In the genomic region with DNA sequence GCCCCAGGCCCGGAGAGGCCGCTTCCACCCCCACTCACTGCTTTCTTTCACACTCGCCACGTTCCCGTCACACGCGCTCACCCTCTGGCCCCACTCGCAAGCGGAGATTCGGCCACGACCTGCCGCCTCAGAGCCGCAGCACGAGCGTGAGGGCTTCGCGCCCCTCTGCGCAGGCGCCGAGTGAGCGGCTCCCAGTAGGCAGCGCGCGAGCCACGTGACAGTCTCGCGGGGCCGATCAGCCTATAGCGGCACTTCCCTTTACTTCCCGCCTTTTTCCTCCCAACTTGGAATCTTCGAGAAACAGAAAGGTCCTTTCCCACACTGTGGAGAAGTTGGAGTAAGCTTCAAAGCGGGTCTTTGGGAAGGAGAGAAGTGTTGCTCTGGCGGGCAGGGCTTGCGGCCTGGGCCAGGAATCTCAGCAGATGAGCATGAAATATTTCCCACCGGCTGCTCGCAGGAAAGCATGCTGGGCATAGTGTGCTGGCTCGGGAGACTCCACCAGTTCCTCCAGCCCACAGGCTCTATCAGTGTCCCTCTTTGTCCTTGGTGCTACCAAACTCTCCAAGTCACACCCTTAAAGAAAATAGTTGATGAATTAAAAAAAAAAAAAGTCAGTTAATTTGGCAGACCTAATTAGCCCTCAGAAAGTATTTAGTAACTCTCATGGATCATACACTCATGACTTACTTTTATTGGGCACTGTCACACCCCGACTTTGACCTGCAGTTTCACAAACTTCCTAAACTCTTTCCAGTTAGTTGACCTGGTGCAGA, we compare ENCODE assay signal across 31 mouse cellular contexts. TPM values are rescaled to one million over a fixed set of nuclear protein-coding genes. Genes with fewer than 3 reads are reported as not detected.
DNase-seq lines count a peak whose midpoint lies in the region; ATAC-seq lines count a peak whose summit lies in the region.
"Had no signal": no experiment of that assay in that cellular context is flagged by ENCODE, and none has a peak within 500 bp of the region (broad histone marks: within the 10 kb centered on the region; RNA-seq: fewer than 3 reads in every experiment).

Gene Tex12 (minus strand): TSS at position 181 of the 773 bp plus-strand sequence.

- H3K27me3 ChIP-seq in intestine, embryonic 15.5 days (replicated peaks) = no peaks in the 10 kb centered on the region
- H3K27me3 ChIP-seq: limb, embryonic 15.5 days; neural tube, embryonic 15.5 days had no signal

- peak; percentile 88 for ATAC-seq in intestine, embryonic 15.5 days
- ATAC-seq: forebrain, embryonic 16.5 days; inflammation-experienced regulatory T-cells, adult 6 months; Patski had no signal

- H3K4me3 ChIP-seq in intestine, embryonic 15.5 days (replicated peaks) = no peak within 1 kb of the TSS
- H3K4me3 ChIP-seq: embryonic facial prominence, embryonic 10.5 days; limb, embryonic 15.5 days; midbrain, embryonic 10.5 days; neural tube, embryonic 15.5 days had no signal

- H3K36me3 ChIP-seq in intestine, embryonic 15.5 days = no peaks in the 10 kb centered on the region
- H3K36me3 ChIP-seq: embryonic facial prominence, embryonic 10.5 days; G1E; limb, embryonic 15.5 days; neural tube, embryonic 15.5 days had no signal

- intact Hi-C loops in heart, postnatal 36 days (cut with DNase I) = no loop called here

- peak; percentile 73 for DNase-seq in heart, adult 11 months
- DNase-seq in heart, postnatal 36 days = no peak
- peak; percentile 68 for DNase-seq in ES-CJ7 (ENCODE audit: low read depth, low spot score)
- peak; percentile 47 for DNase-seq in testis, postnatal 10 days (ENCODE audit: low spot score)
- no peak for DNase-seq in layer of hippocampus, adult 9-10 months (ENCODE audit: low spot score)
- DNase-seq in retina, postnatal 1 day = no peak
- DNase-seq: cerebellum, adult 11-12 months; cerebellum, postnatal 10 days; gastrocnemius, postnatal 36 days; left cerebral cortex, postnatal 4 days; lung, adult 18-20 months; lung, postnatal 10 days; thymus, postnatal 25 days had no signal

- 0 out of 2 replicates have a peak within 1 kb of the TSS, but pooled peaks have one; percentile 6 for H3K27ac ChIP-seq in intestine, embryonic 15.5 days
- H3K27ac ChIP-seq: embryonic facial prominence, embryonic 10.5 days; hindbrain, embryonic 14.5 days; limb, embryonic 15.5 days; midbrain, embryonic 10.5 days; neural tube, embryonic 15.5 days had no signal

- H3K9ac ChIP-seq in intestine, embryonic 15.5 days = no peak within 1 kb of the TSS
- H3K9ac ChIP-seq: hindbrain, embryonic 14.5 days; limb, embryonic 15.5 days; neural tube, embryonic 15.5 days had no signal

- 86% methylated on average over 38 of the region's 38 CpGs for WGBS in intestine, embryonic 15.5 days

- H3K9me3 ChIP-seq in intestine, embryonic 15.5 days = no peaks in the 10 kb centered on the region
- H3K9me3 ChIP-seq: G1E; limb, embryonic 15.5 days; neural tube, embryonic 15.5 days had no signal

- H3K4me2 ChIP-seq in intestine, embryonic 15.5 days (replicated peaks) = no peak within 1 kb of the TSS
- H3K4me2 ChIP-seq: hindbrain, embryonic 14.5 days; limb, embryonic 15.5 days; neural tube, embryonic 15.5 days had no signal

- no peaks in the 10 kb centered on the region for H3K4me1 ChIP-seq in intestine, embryonic 15.5 days (replicated peaks)
- H3K4me1 ChIP-seq: embryonic facial prominence, embryonic 10.5 days; limb, embryonic 15.5 days; midbrain, embryonic 10.5 days; neural tube, embryonic 15.5 days had no signal

RNA-seq across cellular contexts. Expression of gene Tex12, which starts in this region (rescaled TPM):
- total RNA-seq in heart, postnatal 36 days (2021) = not detected
- polyA plus RNA-seq in intestine, embryonic 15.5 days (2015; fragmentation: Nextera tagmentation; extraction: Ambion mirVana) = 0.16 and 0.19 TPM in 2 replicates
- total RNA-seq: adrenal gland, postnatal 4 days; G1E; gastrocnemius, postnatal 36 days; heart, adult 8-10 months; heart, postnatal 25 days; layer of hippocampus, postnatal 14 days; left cerebral cortex, adult 8-10 months; left cerebral cortex, postnatal 4 days had no signal
- polyA plus RNA-seq: cortical plate, adult 2 months; embryonic facial prominence, embryonic 10.5 days; forebrain, embryonic 16.5 days; G1E; heart, embryonic 14.5 days; hindbrain, embryonic 14.5 days; inflammation-experienced regulatory T-cells, adult 6 months; kidney, embryonic 16.5 days; limb, embryonic 15.5 days; Patski had no signal

Comparison
In these comparisons a context has a peak if more than half of its experiments do, and no peak if none do; other contexts are left out.
1. DNase-seq: peak in heart, adult 11 months (single experiment), ES-CJ7 (single experiment) and testis, postnatal 10 days (single experiment); none in heart, postnatal 36 days (0 of 2), layer of hippocampus, adult 9-10 months (single experiment) and retina, postnatal 1 day (single experiment).
2. Peak in ATAC-seq and H3K27ac ChIP-seq in intestine, embryonic 15.5 days; RNA of the gene not detected or under 1 TPM.